Mouse (Mus musculus): ENCODE data around the gene Pla2g4a. TPM values are rescaled to one million over a fixed set of nuclear protein-coding genes. Genes with fewer than 3 reads are reported as not detected.
A peak's percentile ranks its signal among the peaks of the same experiment; 100 is the strongest.

Pla2g4a gene
- total RNA-seq, 2 experiments from 2014 or later = 31.8 to 86.6 TPM

DNA sequence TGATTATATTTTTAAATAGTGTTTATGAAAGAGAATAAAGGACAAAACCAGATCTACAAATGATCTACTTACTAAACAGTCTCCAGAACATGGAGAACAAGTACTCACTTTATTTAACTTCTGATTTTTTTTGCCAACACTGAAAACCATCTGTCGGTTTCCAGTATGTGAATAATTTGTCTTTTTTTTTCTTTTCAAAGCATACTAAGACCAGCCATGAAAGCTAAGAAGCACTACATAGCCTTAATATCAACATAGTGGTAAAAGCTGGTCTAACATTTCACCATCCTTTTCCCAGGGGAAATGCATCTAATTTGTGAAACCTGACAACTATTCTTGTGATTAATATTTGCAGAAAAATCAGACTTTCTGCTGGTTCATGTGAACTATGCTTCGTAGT lies 99.5 kb downstream of the Pla2g4a start:
- no peak for ATAC-seq (ENCODE audit: poor library complexity, severe bottlenecking)

DNA sequence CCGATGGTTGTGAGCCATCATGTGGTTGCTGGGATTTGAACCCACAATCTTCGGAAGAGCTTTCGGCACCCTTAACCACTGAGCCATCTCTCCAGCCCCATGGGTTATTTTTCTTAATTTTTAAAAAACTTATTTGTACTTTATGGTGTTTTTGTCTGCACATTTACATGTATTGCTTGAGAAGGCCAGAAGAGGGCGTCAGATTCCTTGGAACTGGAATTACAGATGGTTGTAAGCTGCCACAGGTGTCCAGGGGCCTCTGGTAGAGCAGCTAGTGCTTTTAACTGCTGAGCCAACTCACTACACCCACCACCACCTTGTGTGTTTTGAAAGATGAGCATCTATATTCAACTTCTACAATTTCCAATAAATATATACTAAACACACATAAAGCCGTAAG lies 102.4 kb downstream of the Pla2g4a start:
- ATAC-seq (ENCODE audit: poor library complexity, severe bottlenecking) = no peak; the same call in 1 of the 2 replicates

DNA sequence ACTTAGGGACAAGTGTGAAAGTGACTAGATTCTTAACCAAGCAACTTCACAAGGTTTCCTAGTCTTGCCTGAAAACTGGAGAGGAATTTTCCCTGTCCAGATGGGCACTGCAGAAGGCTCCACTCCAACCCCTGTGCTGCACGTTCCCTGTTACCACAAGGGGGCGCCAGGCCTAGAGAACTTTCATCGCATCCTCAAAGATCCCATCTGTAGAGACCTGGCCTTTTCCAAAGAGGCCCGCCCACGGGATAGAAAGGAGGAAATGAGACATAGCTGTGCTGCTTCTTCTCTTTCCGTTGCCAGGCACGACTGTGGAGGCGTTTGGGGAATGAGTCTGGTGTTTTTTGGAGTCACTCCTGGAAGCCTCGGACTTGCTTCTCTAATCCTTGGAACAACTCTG lies 104.4 kb downstream of the Pla2g4a start:
- ATAC-seq (ENCODE audit: poor library complexity, severe bottlenecking) = peak; percentile 81

DNA sequence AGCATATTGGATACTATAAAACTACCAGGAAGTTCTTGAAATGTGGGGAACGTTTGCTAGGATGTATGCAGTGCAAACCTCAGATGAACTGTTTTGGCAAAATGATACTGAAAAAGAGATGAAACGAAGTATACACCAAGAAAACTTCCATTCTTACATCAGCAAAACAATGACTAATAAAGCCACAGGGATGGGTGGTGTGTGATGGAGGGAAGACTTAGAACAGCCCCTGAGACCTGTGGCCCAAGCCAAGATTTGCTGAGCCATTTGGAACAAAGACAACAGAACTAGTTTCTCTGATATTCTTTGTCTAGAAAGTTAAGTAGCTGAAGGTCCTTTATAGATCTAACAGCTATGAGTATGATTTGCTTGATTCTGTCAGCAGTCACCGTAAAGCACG lies 105.5 kb downstream of the Pla2g4a start:
- no peak for ATAC-seq (ENCODE audit: poor library complexity, severe bottlenecking)

DNA sequence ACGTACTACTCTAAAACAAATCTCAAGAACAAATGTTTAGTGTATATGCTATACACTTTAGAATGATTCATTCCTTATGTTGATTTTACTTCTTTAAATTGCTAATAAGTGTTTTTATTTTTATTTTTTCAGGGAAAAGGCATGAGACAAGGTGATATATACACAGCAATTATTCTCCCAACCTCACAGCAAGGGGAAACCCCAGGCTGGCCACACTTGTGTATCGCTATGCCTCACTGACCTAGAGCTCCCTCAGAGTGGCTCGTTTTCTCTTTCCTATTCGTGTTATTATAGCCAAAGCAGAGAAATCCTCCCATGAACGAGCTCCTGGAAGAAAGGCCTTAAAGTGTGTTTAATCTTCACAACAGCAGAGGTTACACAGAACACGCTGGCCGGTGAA lies 106.2 kb downstream of the Pla2g4a start:
- ATAC-seq (ENCODE audit: poor library complexity, severe bottlenecking) = no peak

DNA sequence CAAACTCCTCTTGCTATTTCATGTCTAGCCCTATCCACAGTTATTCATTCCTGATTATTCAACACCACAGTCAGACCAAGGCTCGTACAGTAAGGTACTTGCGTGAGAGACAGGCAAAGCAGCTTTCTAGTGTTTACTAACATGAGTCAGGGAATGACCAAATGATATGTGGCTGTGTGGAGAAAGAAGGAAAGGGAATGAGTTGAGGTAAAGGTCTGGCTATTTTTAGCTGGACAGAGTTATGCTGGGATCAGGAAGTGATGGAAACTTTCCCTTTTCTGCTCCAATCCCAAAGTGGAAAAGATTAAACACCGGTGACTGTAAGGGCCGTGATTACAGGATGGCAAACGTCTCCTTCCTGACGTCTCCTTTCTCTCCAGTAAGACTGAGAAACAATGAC lies 114.4 kb downstream of the Pla2g4a start:
- ATAC-seq (ENCODE audit: poor library complexity, severe bottlenecking) = no peak

DNA sequence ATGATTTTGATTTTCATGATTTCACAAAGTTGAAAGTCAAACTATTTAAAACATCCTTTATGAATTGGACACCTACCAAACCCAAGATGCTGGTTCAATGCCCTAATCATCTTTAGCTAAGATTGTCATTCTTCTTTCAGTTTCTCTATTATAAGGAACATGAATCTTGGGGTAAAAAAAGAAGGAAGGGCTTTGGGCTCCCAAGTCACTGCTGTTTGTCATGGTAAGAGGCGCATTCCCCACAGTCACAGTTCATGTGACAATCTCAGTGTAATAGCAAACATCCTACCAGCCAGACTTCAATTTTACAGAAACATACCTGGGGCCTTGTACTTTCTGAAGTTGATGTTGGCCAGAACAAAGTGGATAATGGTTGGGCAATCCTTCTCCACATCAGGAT lies 119.2 kb downstream of the Pla2g4a start:
- peak; percentile 61 for ATAC-seq (ENCODE audit: poor library complexity, severe bottlenecking)

DNA sequence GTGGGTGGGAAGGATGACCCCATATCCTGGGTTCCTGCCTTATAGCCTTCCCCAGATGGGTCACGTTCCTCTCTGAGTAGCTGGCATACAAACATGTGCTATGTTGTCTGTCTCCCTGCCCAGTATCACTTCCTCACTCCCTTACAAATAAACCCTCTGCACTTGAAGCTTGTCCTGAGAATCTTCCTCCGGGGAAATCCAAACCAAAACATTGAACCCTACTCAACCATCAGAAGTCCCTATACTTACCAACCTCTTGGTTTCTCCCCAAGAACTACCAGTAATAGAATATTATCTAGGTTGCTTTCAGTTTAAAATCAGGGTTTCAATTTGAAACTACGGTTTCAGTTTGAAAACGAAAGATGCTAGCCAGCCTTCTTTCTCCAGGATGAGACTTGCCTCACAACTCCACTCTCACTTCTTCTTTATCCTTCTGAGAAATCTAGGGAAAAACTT lies 120.1 kb downstream of the Pla2g4a start:
- peak; percentile 95 for ATAC-seq (ENCODE audit: poor library complexity, severe bottlenecking)

DNA sequence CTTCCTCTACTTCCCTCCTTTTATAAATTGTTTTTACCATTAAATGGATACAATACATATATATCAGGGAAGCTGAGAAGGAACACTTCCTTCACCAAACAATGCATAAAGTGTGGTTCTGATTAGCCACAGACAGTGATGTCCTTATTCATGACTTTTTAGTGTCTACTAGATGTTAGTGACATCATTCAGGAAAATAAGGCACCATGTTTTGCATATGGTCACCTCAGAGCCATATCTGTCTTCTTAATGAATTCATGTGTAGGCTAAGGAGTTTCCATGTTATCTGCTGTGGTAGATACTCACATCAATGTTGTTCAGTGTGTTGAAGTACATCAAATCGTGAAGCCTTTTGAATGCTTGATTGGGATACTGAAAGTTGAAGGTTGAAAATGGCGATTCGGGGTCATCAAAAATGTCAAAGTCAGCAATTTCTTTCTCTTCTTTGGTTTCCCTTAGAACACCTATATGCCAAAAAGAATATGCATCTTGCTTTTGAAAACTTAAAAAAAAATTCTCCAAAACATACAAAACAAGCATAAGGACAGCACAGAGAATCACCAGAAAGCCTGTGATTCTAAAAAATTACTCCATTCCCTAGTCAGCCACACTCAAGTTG lies 120.7 kb downstream of the Pla2g4a start:
- no peak for ATAC-seq (ENCODE audit: poor library complexity, severe bottlenecking)

DNA sequence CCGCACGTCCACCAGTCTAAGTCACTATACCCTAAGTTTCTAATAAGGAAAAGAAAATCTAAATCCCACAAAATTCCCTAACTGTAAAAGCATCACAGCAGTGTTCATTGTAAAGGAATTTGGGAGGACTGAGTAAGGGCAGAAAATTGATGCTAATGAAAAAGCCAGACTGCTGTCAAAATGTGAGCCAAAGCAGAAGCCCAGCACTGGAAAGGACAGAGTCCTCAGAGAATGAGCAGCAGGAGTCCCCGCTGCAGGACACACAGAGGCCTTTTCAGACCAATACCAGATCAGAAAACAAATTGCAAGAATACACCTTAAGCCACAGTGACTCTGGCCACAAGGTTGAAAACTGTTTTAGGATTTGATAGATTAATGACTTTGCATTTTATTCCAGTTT lies 124.6 kb downstream of the Pla2g4a start:
- ATAC-seq (ENCODE audit: poor library complexity, severe bottlenecking) = no peak

DNA sequence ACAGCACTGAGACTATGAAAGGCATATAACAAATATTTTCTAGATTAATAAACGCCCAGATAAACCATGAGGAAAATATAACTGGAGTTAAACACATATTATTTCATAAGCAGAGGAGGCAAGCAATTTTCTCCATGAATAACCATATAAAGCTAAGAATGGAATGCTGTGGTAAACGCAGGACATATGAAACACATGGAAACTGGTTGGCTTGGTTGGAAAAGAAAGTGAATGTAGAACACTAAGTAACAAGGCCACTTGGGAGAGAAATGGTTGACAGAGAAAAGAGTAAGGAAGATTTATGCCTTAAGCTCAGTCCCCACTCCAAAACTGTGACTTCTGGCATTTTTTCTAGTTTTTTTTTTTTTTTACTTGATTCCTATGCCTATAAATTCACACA lies 127.2 kb downstream of the Pla2g4a start:
- no peak for ATAC-seq (ENCODE audit: poor library complexity, severe bottlenecking)

DNA sequence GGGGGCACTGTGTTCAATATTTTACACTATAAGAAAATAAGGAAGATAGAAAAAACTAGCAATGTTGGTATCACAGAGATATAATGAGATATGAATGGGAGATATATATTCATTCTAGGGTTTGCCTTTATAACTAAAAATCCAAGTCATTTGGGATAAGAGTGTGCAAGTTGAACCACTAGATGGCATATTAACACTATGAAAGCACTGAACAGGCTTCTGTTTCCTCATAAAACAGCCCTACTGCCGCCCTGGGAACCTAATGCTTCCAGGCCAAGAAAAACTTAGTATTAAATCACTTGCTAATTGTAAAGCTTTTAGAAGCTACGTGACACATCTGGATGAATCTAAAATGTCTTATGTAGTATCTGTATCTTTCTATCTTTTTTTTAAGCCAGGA lies 128.1 kb downstream of the Pla2g4a start:
- ATAC-seq (ENCODE audit: poor library complexity, severe bottlenecking) = peak; percentile 71

DNA sequence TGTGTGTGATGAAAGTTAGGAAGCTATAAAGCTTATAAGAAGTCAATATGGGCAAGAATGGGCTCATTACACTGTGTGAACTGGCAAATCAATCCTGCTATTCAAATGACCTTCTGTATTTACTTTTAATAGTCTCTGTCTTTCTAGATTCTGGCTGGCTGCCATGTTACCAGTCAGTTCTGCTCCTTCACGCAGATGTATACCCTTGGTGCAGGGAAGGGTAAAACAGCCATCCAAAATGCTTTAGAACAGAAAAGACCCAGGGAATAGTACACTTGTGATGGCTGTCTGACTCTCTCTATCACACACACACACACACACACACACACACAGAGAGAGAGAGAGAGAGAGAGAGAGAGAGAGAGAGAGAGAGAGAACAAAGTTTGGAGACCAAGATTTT lies 128.6 kb downstream of the Pla2g4a start:
- ATAC-seq (ENCODE audit: poor library complexity, severe bottlenecking) = no peak

DNA sequence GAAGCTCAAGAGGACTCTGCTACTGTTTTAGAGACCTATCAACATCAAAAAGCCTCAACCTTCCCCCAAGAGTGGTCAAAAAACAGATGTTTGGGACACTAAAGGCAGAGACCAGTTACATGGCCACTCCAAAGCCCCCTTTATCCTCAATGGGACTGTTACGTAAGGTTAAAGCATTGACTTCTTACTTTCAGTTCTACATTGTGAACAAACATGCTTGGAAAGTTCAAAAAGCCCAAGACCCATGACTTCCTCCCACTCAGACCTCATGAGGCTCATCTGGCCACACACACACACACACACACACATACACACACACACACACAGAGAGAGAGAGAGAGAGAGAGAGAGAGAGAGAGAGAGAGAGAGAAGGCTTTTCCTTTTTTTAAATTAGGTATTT lies 130.0 kb downstream of the Pla2g4a start:
- ATAC-seq (ENCODE audit: poor library complexity, severe bottlenecking) = peak; percentile 58

DNA sequence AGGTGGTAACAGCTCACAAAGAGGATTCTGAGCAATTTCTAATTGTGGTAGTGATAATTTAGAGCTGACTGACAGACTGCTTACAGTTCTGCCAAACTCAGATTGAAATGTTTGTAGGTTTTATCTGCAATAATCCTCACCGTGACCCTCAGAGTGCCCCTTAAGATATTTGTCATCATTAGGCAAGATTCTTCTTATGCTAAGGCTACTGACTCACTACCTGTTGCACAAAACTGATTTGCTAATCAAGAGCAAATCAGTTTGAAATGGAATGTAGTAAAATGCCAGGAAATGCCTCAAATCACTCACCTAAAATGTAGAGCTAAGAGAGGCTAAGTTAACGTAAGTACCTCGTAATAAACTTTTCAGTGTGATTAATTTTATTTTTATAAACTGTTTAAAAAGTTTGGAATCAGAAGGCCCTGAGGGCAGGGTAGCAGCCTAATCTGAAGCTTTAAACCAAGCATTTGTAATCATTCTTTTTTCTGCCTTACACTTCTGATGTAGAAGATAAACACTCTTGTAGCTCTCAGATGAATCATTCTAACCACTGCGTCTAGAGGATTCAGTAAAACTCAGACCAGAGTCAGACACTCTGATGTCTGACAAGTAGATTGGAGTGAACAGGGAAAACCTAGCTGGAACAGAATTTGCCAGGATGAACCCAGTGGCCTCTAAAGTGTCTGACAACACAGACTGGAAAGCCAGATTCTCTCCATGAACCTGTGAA lies 147.3 kb downstream of the Pla2g4a start:
- ATAC-seq (ENCODE audit: poor library complexity, severe bottlenecking) = no peak

DNA sequence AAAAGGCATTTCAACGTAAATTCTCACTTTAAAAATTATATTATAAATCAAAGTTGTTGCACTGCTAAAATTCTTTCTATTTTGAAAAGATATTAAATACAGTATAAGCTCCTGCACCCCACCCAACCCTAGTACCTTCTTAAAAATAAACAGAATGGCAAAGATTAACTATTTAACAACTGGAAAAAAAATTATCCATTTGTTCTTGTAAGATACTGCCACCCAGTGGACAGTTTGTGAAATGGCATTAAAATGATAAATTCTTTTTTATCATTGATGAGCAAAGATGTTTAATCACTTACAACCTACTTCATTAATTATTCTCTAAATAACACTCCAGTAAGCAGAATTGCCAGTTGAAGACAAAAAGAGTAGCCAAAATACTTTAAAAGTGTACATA lies 151.6 kb downstream of the Pla2g4a start:
- no peak for ATAC-seq (ENCODE audit: poor library complexity, severe bottlenecking)

Other genes starting within 250 kb of the Pla2g4a start
- gene Ptgs2, start 138.7 kb upstream of the Pla2g4a start, total RNA-seq (2015) = 4.4 and 7.4 TPM in 2 replicates
- gene Ptgs2, start 138.7 kb upstream of the Pla2g4a start, total RNA-seq (2017) = 2.2 and 5.9 TPM in 2 replicates